Mouse (Mus musculus) heart, adult 2 months (tissue): ENCODE measurements around the gene Gm28729. TPM values are rescaled to one million over a fixed set of nuclear protein-coding genes. Genes with fewer than 3 reads are reported as not detected.
A peak's percentile ranks its signal among the peaks of the same experiment; 100 is the strongest.
"Not testable (repeated sequence)": the region's sequence is repeated elsewhere in the genome, so short reads cannot be mapped to it uniquely, and the experiment has no call there.

Experiments used
- DNase-seq, 2 experiments: peaks; one replicate each; pipeline ENCODE4 v3.0.0; 2021
- H3K27ac ChIP-seq: fragments of 200-600 bp; 2 replicates; pipeline ENCODE4 v1.8.1; 2022
- H3K27me3 ChIP-seq: fragments of 200-500 bp; 2 replicates; pipeline ENCODE4 v1.6.1; 2012; ENCODE audit warnings: mild to moderate bottlenecking, low read length, inconsistent platforms, mixed read lengths; ENCODE audit not compliant: control insufficient read depth, insufficient read depth
- H3K36me3 ChIP-seq: fragments of 200-500 bp; 2 replicates; pipeline ENCODE4 v1.6.1; 2012; ENCODE audit warnings: low read length, inconsistent platforms; ENCODE audit not compliant: control insufficient read depth, insufficient read depth
- H3K4me1 ChIP-seq: fragments of 200-500 bp; 2 replicates; pipeline ENCODE4 v1.6.1; 2011; ENCODE audit warnings: low read length; ENCODE audit not compliant: control insufficient read depth, insufficient read depth
- H3K4me3 ChIP-seq: fragments of 200-600 bp; 2 replicates; pipeline ENCODE4 v1.8.1; 2022
- H3K79me2 ChIP-seq: fragments of 200-500 bp; replicated peaks from 2 replicates; pipeline ENCODE4 v1.6.1; 2012; ENCODE audit warnings: mild to moderate bottlenecking, inconsistent platforms, low read length, moderate library complexity, mixed read lengths; ENCODE audit not compliant: control insufficient read depth, insufficient read depth
- H3K9ac ChIP-seq: fragments of 200-500 bp; 2 replicates; pipeline ENCODE4 v1.6.1; 2012; ENCODE audit warnings: low read depth, mild to moderate bottlenecking, control low read depth, inconsistent platforms, low read length, mixed read lengths
- CTCF ChIP-seq: fragments of 200-600 bp; IDR thresholded peaks from 2 replicates; pipeline ENCODE4 v1.8.1; 2022; ENCODE audit warnings: antibody characterized with exemption, mild to moderate bottlenecking, moderate library complexity
- EP300 ChIP-seq: fragments of 200-500 bp; IDR thresholded peaks from 2 replicates; pipeline ENCODE4 v1.6.1; 2011; ENCODE audit warnings: low read depth, low read length, control low read depth; ENCODE audit not compliant: insufficient read depth
- POLR2A ChIP-seq: fragments of 200-500 bp; IDR thresholded peaks from 2 replicates; pipeline ENCODE4 v1.6.1; 2011; ENCODE audit warnings: mild to moderate bottlenecking, low read depth, low read length, control low read depth; ENCODE audit not compliant: insufficient read depth
- WGBS: fragments of 180-500 bp; shearing (Covaris S2); methylation state at CpG from one replicate; pipeline ENCODE4 v1.1.7; 2018; 5-methylcytosine and 5-hydroxymethylcytosine counted together
- intact Hi-C: fragments of 180-260 bp; cut with DNase I; formaldehyde crosslinking; loops from one replicate; pipeline ENCODE4 v1.15.1; 2025
- polyA plus RNA-seq: library from polyadenylated mRNA; depleted of rRNA; stranded (reverse); fragments of >200 nt; gene quantifications from 2 replicates; pipeline ENCODE4 v1.2.3, GENCODE M21; 2012
- total RNA-seq, 2 experiments: library from RNA; stranded (reverse); gene quantifications; 2 replicates each; pipeline ENCODE4 v1.2.3; 2021

The Gm28729 gene
- total and polyA plus RNA-seq, 3 experiments: not detected

GRCm38 (mm10) chr9:96530674-96531081 lies 5.6 kb upstream of the Gm28729 start:
- intact Hi-C loops: no loop called here
- no peak overlapping the region for H3K4me3 ChIP-seq
- no peaks in the 10 kb centered on the region for H3K27me3 ChIP-seq
- no peaks in the 10 kb centered on the region for H3K4me1 ChIP-seq
- WGBS: 23% methylated on average over 11 of the region's 11 CpGs
- no peaks in the 10 kb centered on the region for H3K36me3 ChIP-seq
- DNase-seq: peak in 1 of 2 experiments; percentile 34
- no peak overlapping the region; the same call in 1 of the 2 replicates for H3K27ac ChIP-seq
- H3K79me2 ChIP-seq: no peaks in the 10 kb centered on the region
- no peak overlapping the region for H3K9ac ChIP-seq
- TF ChIP-seq EP300 (no peak), POLR2A (no peak), CTCF (no peak)

GRCm38 (mm10) chr9:96529961-96530673 lies 5.1 kb upstream of the Gm28729 start:
- Histone ChIP-seq H3K27me3 (no peaks in the 10 kb centered on the region), H3K4me1 (no peaks in the 10 kb centered on the region), H3K27ac (no peak overlapping the region), H3K9ac (no peak overlapping the region), H3K4me3 (no peak overlapping the region), H3K79me2 (no peaks in the 10 kb centered on the region), H3K36me3 (no peaks in the 10 kb centered on the region)
- no peak for DNase-seq
- WGBS: 74% methylated on average over 10 of the region's 10 CpGs
- intact Hi-C loops: no loop called here
- TF ChIP-seq POLR2A: no peak
- no peak for TF ChIP-seq CTCF
- no peak for TF ChIP-seq EP300

GRCm38 (mm10) chr9:96526011-96526410 lies 947 bp upstream of the Gm28729 start:
- Histone ChIP-seq H3K36me3 (no peaks in the 10 kb centered on the region), H3K27ac (no peak overlapping the region), H3K79me2 (no peaks in the 10 kb centered on the region), H3K27me3 (no peaks in the 10 kb centered on the region), H3K4me3 (no peak overlapping the region), H3K4me1 (no peaks in the 10 kb centered on the region), H3K9ac (no peak overlapping the region)
- no peak for TF ChIP-seq EP300
- no peak for DNase-seq
- intact Hi-C loops: no loop called here
- 79% methylated on average over 4 of the region's 4 CpGs for WGBS

GRCm38 (mm10) chr9:96523148-96523547 lies 1.9 kb downstream of the Gm28729 start:
- Histone ChIP-seq H3K4me3 (no peak overlapping the region), H3K27me3 (no peaks in the 10 kb centered on the region), H3K27ac (no peak overlapping the region), H3K4me1 (no peaks in the 10 kb centered on the region), H3K9ac (no peak overlapping the region), H3K79me2 (no peaks in the 10 kb centered on the region), H3K36me3 (no peaks in the 10 kb centered on the region)
- intact Hi-C loops: no loop called here
- TF ChIP-seq CTCF (peak; percentile 34), POLR2A (no peak), EP300 (no peak)
- DNase-seq: no peak
- WGBS: 87% methylated on average over 5 of the region's 5 CpGs

- WGBS: 79% methylated on average over 2 of the region's 2 CpGs
- H3K9ac ChIP-seq, H3K27ac ChIP-seq: not testable (repeated sequence)
These were observed 3.5 kb downstream of the Gm28729 start for GRCm38 (mm10) chr9:96521574-96521973.

GRCm38 (mm10) chr9:96517429-96517828 lies 7.6 kb downstream of the Gm28729 start:
- TF ChIP-seq EP300 (no peak), POLR2A (no peak), CTCF (no peak)
- Histone ChIP-seq H3K79me2 (no peaks in the 10 kb centered on the region), H3K27me3 (no peaks in the 10 kb centered on the region), H3K9ac (no peak overlapping the region), H3K27ac (no peak overlapping the region), H3K4me3 (no peak overlapping the region), H3K36me3 (no peaks in the 10 kb centered on the region), H3K4me1 (no peaks in the 10 kb centered on the region)
- WGBS: 31% methylated on average over 4 of the region's 4 CpGs
- DNase-seq: no peak
- intact Hi-C loops: no loop called here

More at GRCm38 (mm10) chr9:96521574-96521973, 3.5 kb downstream of the Gm28729 start:
- H3K27me3 ChIP-seq, H3K36me3 ChIP-seq, H3K79me2 ChIP-seq, DNase-seq, H3K4me1 ChIP-seq, H3K4me3 ChIP-seq, intact Hi-C loops: not testable (repeated sequence)
